Mouse (Mus musculus) embryo, embryonic 10.5 days (tissue): Measurements from ENCODE around the gene Ulk3.

Source experiments
- DNase-seq: peaks from one replicate; pipeline ENCODE4 v3.0.0-alpha.2; 2015; ENCODE audit warnings: low spot score

The Ulk3 gene

GRCm38 (mm10) chr9:57617556-57618169 lies 28.4 kb downstream of the Ulk3 start:
- no peak for DNase-seq

GRCm38 (mm10) chr9:57618854-57619253 lies 29.6 kb downstream of the Ulk3 start:
- no peak for DNase-seq

- DNase-seq = no peak
Measured at GRCm38 (mm10) chr9:57620674-57621073, 31.4 kb downstream of the Ulk3 start, which contains the start of gene Lman1l. TSS of gene Lman1l (minus strand) at chr9:57620774.

- DNase-seq = no peak
Measured at GRCm38 (mm10) chr9:57624295-57624694, 35.0 kb downstream of the Ulk3 start.

- no peak for DNase-seq
Measured at GRCm38 (mm10) chr9:57625674-57626500, 36.6 kb downstream of the Ulk3 start.

GRCm38 (mm10) chr9:57627191-57627590 lies 37.9 kb downstream of the Ulk3 start:
- no peak for DNase-seq

GRCm38 (mm10) chr9:57627892-57628291 lies 38.6 kb downstream of the Ulk3 start:
- no peak for DNase-seq

- no peak for DNase-seq
Measured at GRCm38 (mm10) chr9:57628717-57629116, 39.5 kb downstream of the Ulk3 start.

- peak; percentile 83 for DNase-seq
Measured at GRCm38 (mm10) chr9:57629118-57629874, 40.0 kb downstream of the Ulk3 start.

- no peak for DNase-seq
Measured at GRCm38 (mm10) chr9:57633481-57634024, 44.3 kb downstream of the Ulk3 start.

- DNase-seq = no peak
Measured at GRCm38 (mm10) chr9:57637272-57637671, 48.0 kb downstream of the Ulk3 start.

GRCm38 (mm10) chr9:57637741-57638322 lies 48.6 kb downstream of the Ulk3 start:
- DNase-seq = no peak

- no peak for DNase-seq
Measured at GRCm38 (mm10) chr9:57638651-57639459, 49.6 kb downstream of the Ulk3 start.

- no peak for DNase-seq
Measured at GRCm38 (mm10) chr9:57639661-57640328, 50.5 kb downstream of the Ulk3 start.

- no peak for DNase-seq
Measured at GRCm38 (mm10) chr9:57640384-57640783, 51.1 kb downstream of the Ulk3 start.

GRCm38 (mm10) chr9:57641022-57641421 lies 51.8 kb downstream of the Ulk3 start:
- no peak for DNase-seq

GRCm38 (mm10) chr9:57641775-57642550 lies 52.7 kb downstream of the Ulk3 start:
- no peak for DNase-seq

GRCm38 (mm10) chr9:57643169-57643855 lies 54.1 kb downstream of the Ulk3 start:
- no peak for DNase-seq

GRCm38 (mm10) chr9:57643856-57644180 lies 54.6 kb downstream of the Ulk3 start:
- DNase-seq = no peak
